Mouse (Mus musculus) limb, embryonic 12.5 days (tissue): ENCODE data around the gene Nod2. TPM values are rescaled to one million over a fixed set of nuclear protein-coding genes. Genes with fewer than 3 reads are reported as not detected.

Source experiments
- ATAC-seq: fragments of 200-750 bp; cut with Nextera tagmentation; 2 replicates; pipeline ENCODE4 v1.8.0; 2017; ENCODE audit warnings: low read depth, moderate TSS enrichment; ENCODE audit not compliant: insufficient number of reproducible peaks, insufficient read depth, low FRiP score, low TSS enrichment
- H3K27ac ChIP-seq: fragments of 300-500 bp; sonication (generic); 2 replicates; pipeline ENCODE4 v1.5.1; 2016; ENCODE audit warnings: mild to moderate bottlenecking, moderate library complexity
- H3K27me3 ChIP-seq: fragments of 300-500 bp; sonication (generic); 2 replicates; pipeline ENCODE4 v1.6.1; 2016; ENCODE audit warnings: mild to moderate bottlenecking, moderate library complexity
- H3K36me3 ChIP-seq: fragments of 300-500 bp; sonication (generic); 2 replicates; pipeline ENCODE4 v1.6.1; 2016; ENCODE audit warnings: mild to moderate bottlenecking, moderate library complexity
- H3K4me1 ChIP-seq: fragments of 300-500 bp; sonication (generic); replicated peaks from 2 replicates; pipeline ENCODE4 v1.6.1; 2016
- H3K4me2 ChIP-seq: fragments of 300-500 bp; sonication (generic); 2 replicates; pipeline ENCODE4 v1.6.1; 2016; ENCODE audit warnings: mild to moderate bottlenecking, moderate library complexity
- H3K4me3 ChIP-seq: fragments of 300-500 bp; sonication (generic); replicated peaks from 2 replicates; pipeline ENCODE4 v1.5.1; 2016; ENCODE audit warnings: mild to moderate bottlenecking
- H3K9ac ChIP-seq: fragments of 300-500 bp; sonication (generic); replicated peaks from 2 replicates; pipeline ENCODE4 v1.6.1; 2016; ENCODE audit warnings: mild to moderate bottlenecking, moderate library complexity
- H3K9me3 ChIP-seq: fragments of 300-500 bp; sonication (generic); 2 replicates; pipeline ENCODE4 v1.6.1; 2016; ENCODE audit warnings: mild to moderate bottlenecking, moderate library complexity
- WGBS: fragments of 180-500 bp; shearing (Covaris S2); methylation state at CpG from one replicate; pipeline ENCODE4 v1.1.7; 2016; 5-methylcytosine and 5-hydroxymethylcytosine counted together
- polyA plus RNA-seq: library from polyadenylated mRNA; unstranded; fragments of >200 nt; fragmentation: Nextera tagmentation; extraction: Ambion mirVana; gene quantifications from 2 replicates; pipeline ENCODE4 v1.2.1, GENCODE M21; 2016

Nod2 gene
- polyA plus RNA-seq, result 0.18 and 0.33 TPM in 2 replicates

- Histone ChIP-seq H3K9me3 (no peaks in the 10 kb centered on the region), H3K9ac (peak within 1 kb of the TSS; percentile 52; the same call in 1 of the 2 replicates), H3K4me2 (peak within 1 kb of the TSS; percentile 68), H3K4me3 (peak within 1 kb of the TSS; percentile 42), H3K4me1 (peaks cover 15% of the 10 kb centered on the region), H3K27ac (no peak within 1 kb of the TSS), H3K27me3 (peaks cover 9% of the 10 kb centered on the region), H3K36me3 (no peaks in the 10 kb centered on the region)
- 8% methylated on average over 33 of the region's 33 CpGs for WGBS
- no peak for ATAC-seq
Measured at GRCm38 (mm10) chr8:88646837-88647778, at the start of gene Nod2. Nod2 (plus strand) TSS chr8:88647315.

- ATAC-seq, result no peak
- Histone ChIP-seq H3K4me2 (no peak overlapping the region), H3K27me3 (no peaks in the 10 kb centered on the region), H3K36me3 (peaks cover 7% of the 10 kb centered on the region; the same call in 1 of the 2 replicates), H3K9me3 (peaks cover 10% of the 10 kb centered on the region; the same call in 1 of the 2 replicates), H3K4me3 (no peak overlapping the region), H3K9ac (no peak overlapping the region), H3K27ac (0 out of 2 replicates have a peak overlapping the region, but pooled peaks have one; percentile 7), H3K4me1 (peaks cover 41% of the 10 kb centered on the region)
- 57% methylated on average over 5 of the region's 5 CpGs for WGBS
Measured at GRCm38 (mm10) chr8:88598578-88598977, 48.5 kb upstream of the Nod2 start.

- Histone ChIP-seq H3K27ac (0 out of 2 replicates have a peak overlapping the region, but pooled peaks have one; percentile 7), H3K4me2 (no peak overlapping the region), H3K36me3 (no peaks in the 10 kb centered on the region; the same call in 1 of the 2 replicates), H3K4me1 (peaks cover 41% of the 10 kb centered on the region), H3K27me3 (no peaks in the 10 kb centered on the region), H3K9ac (no peak overlapping the region), H3K9me3 (peaks cover 10% of the 10 kb centered on the region; the same call in 1 of the 2 replicates), H3K4me3 (no peak overlapping the region)
- 62% methylated on average over 7 of the region's 7 CpGs for WGBS
- no peak for ATAC-seq
Measured at GRCm38 (mm10) chr8:88599491-88599890, 47.6 kb upstream of the Nod2 start.

GRCm38 (mm10) chr8:88603446-88603989 is 43.6 kb upstream of the Nod2 start:
- peaks cover 43% of the 10 kb centered on the region for H3K4me1 ChIP-seq
- H3K9me3 ChIP-seq, result peaks cover 10% of the 10 kb centered on the region; the same call in 1 of the 2 replicates
- H3K27ac ChIP-seq, result peak overlapping the region; percentile 41; the same call in 1 of the 2 replicates
- H3K9ac ChIP-seq, result 0 out of 2 replicates have a peak overlapping the region, but pooled peaks have one; percentile 23
- 1% methylated on average over 10 of the region's 10 CpGs for WGBS
- ATAC-seq, result peak; percentile 1; the same call in 1 of the 2 replicates
- peak overlapping the region; percentile 58 for H3K4me2 ChIP-seq
- peak overlapping the region; percentile 32 for H3K4me3 ChIP-seq
- no peaks in the 10 kb centered on the region for H3K36me3 ChIP-seq
- no peaks in the 10 kb centered on the region for H3K27me3 ChIP-seq

- Histone ChIP-seq H3K4me3 (peak overlapping the region; percentile 32), H3K27ac (peak overlapping the region; percentile 41; the same call in 1 of the 2 replicates), H3K27me3 (no peaks in the 10 kb centered on the region), H3K9me3 (peaks cover 10% of the 10 kb centered on the region; the same call in 1 of the 2 replicates), H3K9ac (0 out of 2 replicates have a peak overlapping the region, but pooled peaks have one; percentile 23), H3K4me2 (peak overlapping the region; percentile 58), H3K4me1 (peaks cover 35% of the 10 kb centered on the region), H3K36me3 (no peaks in the 10 kb centered on the region)
- ATAC-seq, result peak; percentile 88
- 4% methylated on average over 20 of the region's 20 CpGs for WGBS
Measured at GRCm38 (mm10) chr8:88604065-88605038, 42.8 kb upstream of the Nod2 start.

- Histone ChIP-seq H3K36me3 (no peaks in the 10 kb centered on the region), H3K4me1 (peaks cover 30% of the 10 kb centered on the region), H3K9me3 (peaks cover 10% of the 10 kb centered on the region; the same call in 1 of the 2 replicates), H3K9ac (no peak overlapping the region), H3K4me2 (no peak overlapping the region), H3K4me3 (no peak overlapping the region), H3K27me3 (no peaks in the 10 kb centered on the region), H3K27ac (no peak overlapping the region)
- ATAC-seq, result no peak
- 38% methylated on average over 13 of the region's 13 CpGs for WGBS
Measured at GRCm38 (mm10) chr8:88605361-88606040, 41.6 kb upstream of the Nod2 start.

- WGBS, result 77% methylated on average over 8 of the region's 8 CpGs
- H3K27me3 ChIP-seq, result no peaks in the 10 kb centered on the region; the same call in 1 of the 2 replicates
- H3K4me2 ChIP-seq, result no peak overlapping the region
- ATAC-seq, result no peak
- no peaks in the 10 kb centered on the region for H3K36me3 ChIP-seq
- no peak overlapping the region for H3K27ac ChIP-seq
- H3K4me3 ChIP-seq, result no peak overlapping the region
- no peak overlapping the region for H3K9ac ChIP-seq
- no peaks in the 10 kb centered on the region for H3K9me3 ChIP-seq
- peaks cover 31% of the 10 kb centered on the region for H3K4me1 ChIP-seq
Measured at GRCm38 (mm10) chr8:88609036-88609435, 38.1 kb upstream of the Nod2 start.

GRCm38 (mm10) chr8:88610271-88610670 is 36.8 kb upstream of the Nod2 start:
- 46% methylated on average over 6 of the region's 6 CpGs for WGBS
- no peak for ATAC-seq

GRCm38 (mm10) chr8:88614981-88615380 is 32.1 kb upstream of the Nod2 start:
- H3K9ac ChIP-seq, result no peak overlapping the region
- no peak for ATAC-seq
- no peak overlapping the region for H3K4me3 ChIP-seq
- H3K36me3 ChIP-seq, result no peaks in the 10 kb centered on the region
- H3K27ac ChIP-seq, result no peak overlapping the region
- H3K4me1 ChIP-seq, result peaks cover 12% of the 10 kb centered on the region
- no peaks in the 10 kb centered on the region; the same call in 1 of the 2 replicates for H3K9me3 ChIP-seq
- H3K4me2 ChIP-seq, result no peak overlapping the region
- H3K27me3 ChIP-seq, result no peaks in the 10 kb centered on the region; the same call in 1 of the 2 replicates
- 63% methylated on average over 5 of the region's 5 CpGs for WGBS

More at GRCm38 (mm10) chr8:88610271-88610670, 36.8 kb upstream of the Nod2 start:
- no peaks in the 10 kb centered on the region for H3K36me3 ChIP-seq
- no peaks in the 10 kb centered on the region for H3K9me3 ChIP-seq
- peaks cover 20% of the 10 kb centered on the region for H3K4me1 ChIP-seq
- no peak overlapping the region for H3K4me3 ChIP-seq
- no peak overlapping the region for H3K4me2 ChIP-seq
- H3K9ac ChIP-seq, result no peak overlapping the region
- no peaks in the 10 kb centered on the region; the same call in 1 of the 2 replicates for H3K27me3 ChIP-seq
- no peak overlapping the region for H3K27ac ChIP-seq

- no peak overlapping the region for H3K4me3 ChIP-seq
- H3K36me3 ChIP-seq, result no peaks in the 10 kb centered on the region
- ATAC-seq, result no peak
- H3K4me1 ChIP-seq, result no peaks in the 10 kb centered on the region; the same call in 1 of the 2 replicates
- WGBS, result 78% methylated on average over 5 of the region's 5 CpGs
- no peak overlapping the region for H3K4me2 ChIP-seq
- H3K27me3 ChIP-seq, result peaks cover 8% of the 10 kb centered on the region; the same call in 1 of the 2 replicates
- no peak overlapping the region for H3K27ac ChIP-seq
- H3K9me3 ChIP-seq, result no peaks in the 10 kb centered on the region; the same call in 1 of the 2 replicates
- H3K9ac ChIP-seq, result no peak overlapping the region
Measured at GRCm38 (mm10) chr8:88618612-88619011, 28.5 kb upstream of the Nod2 start.
